Mouse (Mus musculus) testis, adult 2 months (tissue): ENCODE results near the gene Traf3ip1.

ENCODE experiments used
- CTCF ChIP-seq: fragments of 200-500 bp; IDR thresholded peaks from 2 replicates; pipeline ENCODE4 v1.5.1; 2012; ENCODE audit warnings: low read depth, mild to moderate bottlenecking, inconsistent platforms, low read length, moderate library complexity; ENCODE audit not compliant: control insufficient read depth, insufficient read depth, insufficient replicate concordance
- POLR2A ChIP-seq: fragments of 200-500 bp; IDR thresholded peaks from 2 replicates; pipeline ENCODE4 v1.6.1; 2012; ENCODE audit warnings: low read depth, mild to moderate bottlenecking, inconsistent platforms, low read length, moderate library complexity; ENCODE audit not compliant: control insufficient read depth

- no peak for TF ChIP-seq CTCF
- TF ChIP-seq POLR2A: no peak
Observed at GRCm38 (mm10) chr1:91454366-91454765, 40.1 kb upstream of the Traf3ip1 start.
